Mouse (Mus musculus) CH12F3 (cell line): ENCODE data around the gene Snx18.

Experiments used
- in situ Hi-C: fragments of 300-500 bp; cut with MboI; formaldehyde crosslinking; loops from 2 replicates; pipeline ENCODE4 v1.14.3; 2020; ENCODE audit warnings: low sequenced_read_pairs

The Snx18 gene

GRCm38 (mm10) chr13:113617891-113618823 lies at the start of gene Snx18:
Gene Snx18 (minus strand): TSS chr13:113618564.
- in situ Hi-C loops: loop anchor here (10.0 kb wide), 1 partner anchor 293 kb away; no protein-coding TSS in a partner anchor

- in situ Hi-C loops: no loop called here
These were observed 45.5 kb upstream of the Snx18 start for GRCm38 (mm10) chr13:113663883-113664282.

GRCm38 (mm10) chr13:113663151-113663779 lies 44.9 kb upstream of the Snx18 start, which contains the start of gene Hspb3:
Gene Hspb3 (minus strand): TSS chr13:113663676.
- in situ Hi-C loops: no loop called here

GRCm38 (mm10) chr13:113661826-113662271 lies 43.5 kb upstream of the Snx18 start:
- in situ Hi-C loops: no loop called here

- in situ Hi-C loops: no loop called here
These were observed 42.4 kb upstream of the Snx18 start for GRCm38 (mm10) chr13:113660576-113661310.

- in situ Hi-C loops: no loop called here
These were observed 38.8 kb upstream of the Snx18 start for GRCm38 (mm10) chr13:113657204-113657603.

- in situ Hi-C loops: no loop called here
These were observed 38.3 kb upstream of the Snx18 start for GRCm38 (mm10) chr13:113656639-113657038.

GRCm38 (mm10) chr13:113655511-113655910 lies 37.1 kb upstream of the Snx18 start:
- in situ Hi-C loops: no loop called here

- in situ Hi-C loops: no loop called here
These were observed 22.7 kb upstream of the Snx18 start for GRCm38 (mm10) chr13:113640944-113641597.

GRCm38 (mm10) chr13:113638914-113639313 lies 20.6 kb upstream of the Snx18 start:
- in situ Hi-C loops: loop anchor here (10.0 kb wide), 1 partner anchor 294 kb away; no protein-coding TSS in a partner anchor

GRCm38 (mm10) chr13:113635799-113636222 lies 17.4 kb upstream of the Snx18 start:
- in situ Hi-C loops: loop anchor here (10.0 kb wide), 1 partner anchor 291 kb away; no protein-coding TSS in a partner anchor

- in situ Hi-C loops: loop anchor here (10.0 kb wide), 1 partner anchor 290 kb away; no protein-coding TSS in a partner anchor
These were observed 16.5 kb upstream of the Snx18 start for GRCm38 (mm10) chr13:113634732-113635481.

- in situ Hi-C loops: loop anchor here (10.0 kb wide), 1 partner anchor 288 kb away; no protein-coding TSS in a partner anchor
These were observed 14.1 kb upstream of the Snx18 start for GRCm38 (mm10) chr13:113632506-113632905.

- in situ Hi-C loops: no loop called here
These were observed 9.2 kb upstream of the Snx18 start for GRCm38 (mm10) chr13:113627601-113628000.

- in situ Hi-C loops: no loop called here
These were observed 4.5 kb upstream of the Snx18 start for GRCm38 (mm10) chr13:113622865-113623255.

GRCm38 (mm10) chr13:113622122-113622864 lies 3.9 kb upstream of the Snx18 start:
- in situ Hi-C loops: no loop called here

- in situ Hi-C loops: loop anchor here (10.0 kb wide), 1 partner anchor 294 kb away; no protein-coding TSS in a partner anchor
These were observed 639 bp upstream of the Snx18 start for GRCm38 (mm10) chr13:113619003-113619402.

GRCm38 (mm10) chr13:113617338-113617890 lies 950 bp downstream of the Snx18 start:
- in situ Hi-C loops: loop anchor here (10.0 kb wide), 1 partner anchor 293 kb away; no protein-coding TSS in a partner anchor
